In genomic region chr16:11190150-11190549, GRCm38 (mm10) we compare ENCODE assay signal across 18 mouse cellular contexts. TPM values are rescaled to one million over a fixed set of nuclear protein-coding genes. Genes with fewer than 3 reads are reported as not detected.
DNase-seq lines count a peak whose midpoint lies in the region; ATAC-seq and TF ChIP-seq lines count a peak whose summit lies in the region.
"Had no signal": no experiment of that assay in that cellular context is flagged by ENCODE, and none has a peak within 500 bp of the region (broad histone marks: within the 10 kb centered on the region; RNA-seq: fewer than 3 reads in every experiment).

No protein-coding gene starts in this region.

- ATAC-seq in frontal cortex, adult (ENCODE audit: low TSS enrichment): peak; percentile 65; the same call in 1 of the 2 replicates
- no peak for ATAC-seq in intestine, postnatal 0 days
- ATAC-seq: liver, embryonic 12.5 days had no signal

- intact Hi-C loops in left cerebral cortex, postnatal 4 days (cut with DNase I): no loop called here

- H3K4me1 ChIP-seq in intestine, postnatal 0 days (replicated peaks; ENCODE audit: control insufficient read depth, insufficient read depth, low read length): no peaks in the 10 kb centered on the region
- H3K4me1 ChIP-seq: embryonic facial prominence, embryonic 10.5 days had no signal

- no peak for DNase-seq in frontal cortex, postnatal 14 days (ENCODE audit: low spot score in 2 of 2)
- DNase-seq in right cerebral cortex, adult 18-20 months: peak; percentile 41
- DNase-seq in right cerebral cortex, postnatal 4 days: no peak
- DNase-seq in cerebellum, adult 9-11 months: peak; percentile 77
- peak; percentile 41 for DNase-seq in left cerebral cortex, postnatal 4 days
- DNase-seq in adrenal gland, postnatal 36 days: no peak
- DNase-seq: adrenal gland, postnatal 10 days; gastrocnemius, postnatal 25 days; kidney, adult 11 months; kidney, postnatal 36 days; spleen, adult 18-20 months had no signal

- H3K9me3 ChIP-seq in intestine, postnatal 0 days (ENCODE audit: control insufficient read depth): no peaks in the 10 kb centered on the region
- H3K9me3 ChIP-seq: embryonic facial prominence, embryonic 10.5 days; heart, embryonic 13.5 days; liver, embryonic 12.5 days had no signal

- peaks cover 27% of the 10 kb centered on the region for H3K36me3 ChIP-seq in intestine, postnatal 0 days (ENCODE audit: control insufficient read depth, insufficient read depth)

- no peak for TF ChIP-seq CTCF in intestine, postnatal 0 days (IDR thresholded peaks at IDR 0.05; ENCODE audit: low read depth)

- H3K27me3 ChIP-seq in intestine, postnatal 0 days (replicated peaks; ENCODE audit: control insufficient read depth, insufficient read depth, low read length): no peaks in the 10 kb centered on the region
- H3K27me3 ChIP-seq: heart, embryonic 13.5 days; liver, embryonic 12.5 days had no signal

- H3K27ac ChIP-seq in intestine, postnatal 0 days (ENCODE audit: low read depth, low read length): no peak overlapping the region
- H3K27ac ChIP-seq: embryonic facial prominence, embryonic 10.5 days; heart, embryonic 13.5 days; liver, embryonic 12.5 days; stomach, postnatal 0 days had no signal

- H3K4me2 ChIP-seq in intestine, postnatal 0 days (replicated peaks; ENCODE audit: low read depth): no peak overlapping the region
- H3K4me2 ChIP-seq: heart, embryonic 13.5 days; liver, embryonic 12.5 days had no signal

- 77% methylated on average over 7 of the region's 7 CpGs for WGBS in intestine, postnatal 0 days

- H3K4me3 ChIP-seq in intestine, postnatal 0 days (ENCODE audit: low read depth, low read length): no peak overlapping the region
- H3K4me3 ChIP-seq: embryonic facial prominence, embryonic 10.5 days; heart, embryonic 13.5 days; liver, embryonic 12.5 days; myocyte had no signal

- H3K9ac ChIP-seq in intestine, postnatal 0 days (ENCODE audit: low read depth, low read length): no peak overlapping the region
- H3K9ac ChIP-seq: heart, embryonic 13.5 days; liver, embryonic 12.5 days had no signal

RNA-seq across cellular contexts. Expression of gene Rsl1d1, which starts 13.0 kb away (rescaled TPM):
- total RNA-seq in left cerebral cortex, postnatal 4 days (2021): 10 to 100 TPM; 70.6 to 75.7 TPM
- 61.1 and 65.5 TPM in 2 replicates for polyA plus RNA-seq in intestine, postnatal 0 days (2015; fragmentation: Nextera tagmentation; extraction: Ambion mirVana)
- 10 to 100 TPM; 79.0 to 82.0 TPM for total RNA-seq in adrenal gland, postnatal 36 days (2021)

RNA-seq across cellular contexts. Expression of gene Zc3h7a, which starts 14.0 kb away (rescaled TPM):
- total RNA-seq in left cerebral cortex, postnatal 4 days (2021): 100 to 1,000 TPM in 1 of 2 experiments, 10 to 100 TPM in 1; 81.8 to 101 TPM
- 32.4 and 41.2 TPM in 2 replicates for polyA plus RNA-seq in intestine, postnatal 0 days (2015; fragmentation: Nextera tagmentation; extraction: Ambion mirVana)
- total RNA-seq in adrenal gland, postnatal 36 days (2021): 10 to 100 TPM; 67.0 to 75.5 TPM

RNA-seq across cellular contexts. Expression of gene Txndc11, which starts 55.7 kb away (rescaled TPM):
- 10 to 100 TPM; 39.4 to 39.7 TPM for total RNA-seq in left cerebral cortex, postnatal 4 days (2021)
- 26.8 and 27.7 TPM in 2 replicates for polyA plus RNA-seq in intestine, postnatal 0 days (2015; fragmentation: Nextera tagmentation; extraction: Ambion mirVana)
- 10 to 100 TPM; 37.9 to 51.8 TPM for total RNA-seq in adrenal gland, postnatal 36 days (2021)

Comparison
In these comparisons a context has a peak if more than half of its experiments do, and no peak if none do; other contexts are left out.
1. DNase-seq: peak in right cerebral cortex, adult 18-20 months (single experiment), cerebellum, adult 9-11 months (single experiment) and left cerebral cortex, postnatal 4 days (single experiment); none in frontal cortex, postnatal 14 days (0 of 2), right cerebral cortex, postnatal 4 days (single experiment) and adrenal gland, postnatal 36 days (0 of 2).